8 mouse cellular contexts compared by ENCODE assay signal in the genomic region with DNA sequence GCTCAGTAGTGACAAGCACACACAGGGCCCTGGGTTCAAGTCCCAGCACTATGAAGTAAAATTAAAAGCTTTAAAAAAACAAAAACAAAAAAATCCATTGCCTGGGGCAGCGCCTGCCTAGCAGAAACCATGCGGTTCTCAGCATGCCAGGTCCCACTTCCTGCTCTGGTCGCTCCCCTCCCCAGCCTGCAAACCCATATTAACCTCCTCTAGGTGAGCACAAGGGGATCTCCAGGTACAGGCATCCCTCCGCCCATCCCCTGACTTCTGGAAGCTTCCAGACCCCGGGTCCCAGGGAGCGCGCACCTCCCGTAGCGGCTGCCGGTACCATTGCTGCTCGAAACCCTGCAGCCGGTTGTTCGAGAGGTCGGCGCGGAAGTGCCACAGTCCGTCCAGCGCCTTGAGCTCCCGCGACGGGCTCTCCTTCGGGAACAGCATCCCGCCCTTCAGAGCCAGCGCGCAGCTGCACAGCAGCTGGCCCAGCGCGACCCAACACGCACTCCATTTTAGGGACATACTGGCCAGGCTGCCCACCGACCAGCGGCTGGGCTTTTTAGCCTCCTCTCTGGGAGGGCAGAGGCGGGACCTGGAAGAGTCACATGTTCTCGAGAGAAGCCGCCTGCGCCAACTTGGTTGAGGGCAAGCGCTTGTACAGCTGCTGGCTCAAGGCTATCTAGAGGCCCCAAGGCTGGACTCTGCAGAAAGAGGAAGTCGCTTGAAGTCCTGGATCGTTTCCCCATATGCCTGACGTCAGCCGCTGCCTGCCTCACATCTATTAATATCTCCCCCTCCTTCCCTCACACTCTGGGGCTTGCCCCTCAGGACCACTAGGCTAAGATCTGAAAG. TPM values are rescaled to one million over a fixed set of nuclear protein-coding genes. Genes with fewer than 3 reads are reported as not detected.
DNase-seq lines count a peak whose midpoint lies in the region; ATAC-seq lines count a peak whose summit lies in the region.

A gene (minus strand): TSS at position 749 of the 846 bp plus-strand sequence.

- peak within 1 kb of the TSS; percentile 78 for H3K9ac ChIP-seq in intestine, embryonic 14.5 days (ENCODE audit: low read length)

- H3K4me3 ChIP-seq in intestine, embryonic 14.5 days (ENCODE audit: low read depth, low read length) = peak within 1 kb of the TSS; percentile 63

- no peaks in the 10 kb centered on the region; the same call in 1 of the 2 replicates for H3K4me1 ChIP-seq in intestine, embryonic 14.5 days (replicated peaks; ENCODE audit: control insufficient read depth, insufficient read depth, low read length)

- H3K36me3 ChIP-seq in intestine, embryonic 14.5 days (ENCODE audit: control insufficient read depth, insufficient read depth, low read length) = peaks cover 14% of the 10 kb centered on the region; the same call in 1 of the 2 replicates

- H3K4me2 ChIP-seq in intestine, embryonic 14.5 days (ENCODE audit: low read length) = peak within 1 kb of the TSS; percentile 70

- intact Hi-C loops in left cerebral cortex, postnatal 10 days (cut with DNase I) = no loop called here

- peak; percentile 88 for ATAC-seq in intestine, embryonic 14.5 days (replicated peaks; ENCODE audit: low FRiP score, low TSS enrichment, low read depth)
- ATAC-seq in megakaryocyte progenitor cell, adult 5-6 weeks (replicated peaks; ENCODE audit: poor library complexity) = peak; percentile 71

- under 1% methylated on average over 39 of the region's 39 CpGs for WGBS in intestine, embryonic 14.5 days

- DNase-seq in adrenal gland, adult (ENCODE audit: inconsistent age in 2 of 2, low spot score in 1 of 2) = peak; percentile 92 to 97
- DNase-seq in embryo, embryonic 11 days = peak; percentile 93
- peak; percentile 85 for DNase-seq in gastrocnemius, postnatal 25 days
- DNase-seq in intestine, embryonic 14.5 days (ENCODE audit: low spot score) = peak; percentile 91
- DNase-seq in left cerebral cortex, postnatal 10 days (ENCODE audit: extremely low spot score in 1 of 2, low spot score in 2 of 2) = peak; percentile 61 to 91
- peak; percentile 84 to 87 for DNase-seq in right cerebral cortex, postnatal 10 days (ENCODE audit: low spot score in 2 of 2)
- DNase-seq in urinary bladder, postnatal 14 days (ENCODE audit: low spot score) = peak; percentile 86

- no peaks in the 10 kb centered on the region for H3K27me3 ChIP-seq in intestine, embryonic 14.5 days (replicated peaks; ENCODE audit: control insufficient read depth, insufficient read depth, low read length)

- peak within 1 kb of the TSS; percentile 81 for H3K27ac ChIP-seq in intestine, embryonic 14.5 days (ENCODE audit: low read depth)

- no peaks in the 10 kb centered on the region for H3K9me3 ChIP-seq in intestine, embryonic 14.5 days (ENCODE audit: control insufficient read depth, low read length)

RNA-seq across cellular contexts. Expression of the gene that starts here (rescaled TPM):
- 10 to 100 TPM in 1 of 2 experiments, 1 to 10 TPM in 1; 9.2 to 14.7 TPM for total RNA-seq in gastrocnemius, postnatal 25 days (2021)
- 94.9 and 98.4 TPM in 2 replicates for polyA plus RNA-seq in intestine, embryonic 14.5 days (2014; fragmentation: Nextera tagmentation; extraction: Ambion mirVana)
- 10 to 100 TPM; 15.6 to 17.0 TPM for total RNA-seq in left cerebral cortex, postnatal 10 days (2021)
- 137 and 148 TPM in 2 replicates for total RNA-seq in megakaryocyte progenitor cell, adult 5-6 weeks (2015)
- total RNA-seq in megakaryocyte progenitor cell, adult 5-6 weeks (2017) = 77.6 and 90.6 TPM in 2 replicates

Comparison
In these comparisons a context has a peak if more than half of its experiments do, and no peak if none do; other contexts are left out.
1. Peak in every context shown above with its lines: DNase-seq, ATAC-seq, H3K4me3 ChIP-seq and H3K27ac ChIP-seq.
2. RNA of the gene that starts here (total RNA-seq): 77.6 to 148 TPM in megakaryocyte progenitor cell, adult 5-6 weeks; 15.6 to 17.0 TPM in left cerebral cortex, postnatal 10 days and 9.2 to 14.7 TPM in gastrocnemius, postnatal 25 days; every median in the first group is over 4 times any median in the second.